Mouse (Mus musculus): ENCODE data around the gene Zbtb44.

DNA sequence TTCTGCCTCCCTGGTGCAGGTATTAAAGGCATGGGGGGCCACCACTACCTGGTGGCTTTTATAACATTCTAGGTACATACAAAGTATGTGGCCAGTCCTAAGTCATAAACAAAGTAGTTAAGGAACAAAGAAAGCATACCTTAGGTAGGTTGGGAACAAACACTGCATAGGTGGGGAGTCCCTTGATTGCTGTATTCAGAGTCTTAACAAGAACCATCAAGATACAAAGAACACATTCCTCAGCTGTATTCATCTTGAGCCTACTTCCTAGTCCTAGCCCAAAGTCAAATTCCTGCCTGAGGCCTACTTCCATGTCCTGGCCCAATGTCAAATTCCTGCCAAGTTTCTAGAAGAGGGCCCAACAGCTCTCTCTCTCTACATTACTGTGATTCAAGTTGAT, 11.7 kb upstream of the Zbtb44 start:
- no peak for TF ChIP-seq CTCF (IDR thresholded peaks at IDR 0.05; ENCODE audit: low read depth)
- TF ChIP-seq EP300 (IDR thresholded peaks at IDR 0.05; ENCODE audit: low read depth) = no peak
